Mouse (Mus musculus) CH12.LX (cell line): ENCODE measurements at regions not wholly inside any gene's neighbourhood (a gene's known extent, or its start where the extent isn't known, plus 50 kb on each side); places are given as distances from the start of the nearest gene placed in this dataset.
A peak's percentile ranks its signal among the peaks of the same experiment; 100 is the strongest.

ENCODE experiments used
- DNase-seq: peaks from one replicate; pipeline ENCODE4 v3.0.0-alpha.2; 2013; ENCODE audit errors: extremely low read depth
- H3K27ac ChIP-seq: 2 replicates; pipeline ENCODE4 v1.5.1; 2012; ENCODE audit warnings: low read depth, mild to moderate bottlenecking, control low read depth, moderate library complexity; ENCODE audit not compliant: insufficient read depth
- H3K27me3 ChIP-seq: replicated peaks from 2 replicates; pipeline ENCODE3; 2012; ENCODE audit warnings: inconsistent platforms
- H3K36me3 ChIP-seq, 2 experiments: replicated peaks in 1 of 2; 2 replicates each; pipeline versions ENCODE3 to v1.6.1; 2012; ENCODE audit warnings: inconsistent platforms in 1 of 2, low read length in 1 of 2, mild to moderate bottlenecking in 1 of 2, mixed read lengths in 1 of 2, moderate library complexity in 1 of 2; ENCODE audit not compliant: control insufficient read depth in 1 of 2, insufficient read depth in 1 of 2
- H3K4me1 ChIP-seq, 2 experiments: 2 replicates each; pipeline ENCODE4 v1.6.1; 2012; ENCODE audit warnings: inconsistent platforms in 1 of 2, moderate library complexity in 1 of 2; ENCODE audit not compliant: insufficient read depth in 2 of 2, control insufficient read depth in 1 of 2
- H3K4me2 ChIP-seq: 2 replicates; pipeline ENCODE4 v1.6.1; 2012; ENCODE audit warnings: low read depth, mild to moderate bottlenecking, control low read depth; ENCODE audit not compliant: poor library complexity, insufficient read depth, severe bottlenecking
- H3K4me3 ChIP-seq, 3 experiments: fragments of 150-350 bp in 1 of 3; sonication (generic) in 1 of 3; replicated peaks in 1 of 3; 2 replicates each; pipeline versions ENCODE3 to v1.5.1; 2011 to 2012; ENCODE audit warnings: low read depth in 2 of 3, low read length in 2 of 3, mild to moderate bottlenecking in 2 of 3, moderate library complexity in 2 of 3, control low read depth in 1 of 3, improper control_type of control experiment in 1 of 3, inconsistent platforms in 1 of 3, mixed read lengths in 1 of 3; ENCODE audit not compliant: poor library complexity in 1 of 3
- H3K79me2 ChIP-seq: replicated peaks from 2 replicates; pipeline ENCODE4 v1.6.1; 2012; ENCODE audit warnings: mild to moderate bottlenecking, moderate library complexity; ENCODE audit not compliant: control insufficient read depth, poor library complexity, insufficient read depth, severe bottlenecking; ENCODE audit errors: extremely low read depth
- H3K9ac ChIP-seq: 2 replicates; pipeline ENCODE4 v1.6.1; 2012; ENCODE audit warnings: low read depth, mild to moderate bottlenecking, control low read depth, moderate library complexity; ENCODE audit not compliant: insufficient read depth
- H3K9me3 ChIP-seq: replicated peaks from 2 replicates; pipeline ENCODE3; 2012; ENCODE audit warnings: low read length, inconsistent platforms, mixed read lengths
- CHD2 ChIP-seq: IDR thresholded peaks from 2 replicates; pipeline ENCODE4 v1.6.1; 2011; ENCODE audit warnings: low read length, improper control_type of control experiment
- CTCF ChIP-seq, 2 experiments: IDR thresholded peaks in 1 of 2; conservative IDR thresholded peaks in 1 of 2; 2 replicates each; pipeline ENCODE4 v1.5.1; 2011 to 2012; ENCODE audit warnings: low read depth in 2 of 2, low read length in 2 of 2, improper control_type of control experiment in 1 of 2, inconsistent platforms in 1 of 2, mild to moderate bottlenecking in 1 of 2, moderate library complexity in 1 of 2
- E2F4 ChIP-seq: IDR thresholded peaks from 2 replicates; pipeline ENCODE4 v1.6.1; 2011; ENCODE audit warnings: low read depth, low read length, improper control_type of control experiment; ENCODE audit not compliant: insufficient replicate concordance
- GABPA ChIP-seq: IDR thresholded peaks from 2 replicates; pipeline ENCODE4 v1.6.1; 2012; ENCODE audit warnings: low read depth, low read length, improper control_type of control experiment, inconsistent platforms; ENCODE audit not compliant: insufficient replicate concordance
- JUND ChIP-seq: conservative IDR thresholded peaks from 2 replicates; pipeline ENCODE4 v1.6.1; 2011; ENCODE audit warnings: low read depth, low read length, improper control_type of control experiment
- MAZ ChIP-seq: IDR thresholded peaks from 2 replicates; pipeline ENCODE4 v1.6.1; 2012; ENCODE audit warnings: low read depth, mild to moderate bottlenecking, inconsistent platforms, low read length, improper control_type of control experiment, moderate library complexity
- MEF2A ChIP-seq: IDR thresholded peaks from 2 replicates; pipeline ENCODE4 v1.6.1; 2014; ENCODE audit warnings: low read depth, mild to moderate bottlenecking, inconsistent platforms, low read length, improper control_type of control experiment, borderline replicate concordance
- MXI1 ChIP-seq: IDR thresholded peaks from 2 replicates; pipeline ENCODE4 v1.6.1; 2011; ENCODE audit warnings: mild to moderate bottlenecking, low read depth, low read length, improper control_type of control experiment
- MYC ChIP-seq: IDR thresholded peaks from 2 replicates; pipeline ENCODE4 v1.6.1; 2011; ENCODE audit warnings: low read depth, mild to moderate bottlenecking, improper control_type of control experiment, low read length
- POLR2AphosphoS2 ChIP-seq: IDR thresholded peaks from 2 replicates; pipeline ENCODE4 v1.6.1; 2011; ENCODE audit warnings: low read depth, low read length, improper control_type of control experiment
- RAD21 ChIP-seq: IDR thresholded peaks from 2 replicates; pipeline ENCODE4 v1.6.1; 2011; ENCODE audit warnings: low read depth, mild to moderate bottlenecking, low read length, improper control_type of control experiment, moderate library complexity
- RCOR1 ChIP-seq: conservative IDR thresholded peaks from 2 replicates; pipeline ENCODE4 v1.6.1; 2012; ENCODE audit warnings: low read depth, mild to moderate bottlenecking, inconsistent platforms, low read length, improper control_type of control experiment
- SIN3A ChIP-seq: IDR thresholded peaks from 2 replicates; pipeline ENCODE4 v1.6.1; 2012; ENCODE audit warnings: low read length, improper control_type of control experiment, inconsistent platforms
- SMC3 ChIP-seq: IDR thresholded peaks from 2 replicates; pipeline ENCODE4 v1.6.1; 2011; ENCODE audit warnings: low read depth, low read length, improper control_type of control experiment
- UBTF ChIP-seq: IDR thresholded peaks from 2 replicates; pipeline ENCODE4 v1.6.1; 2012; ENCODE audit warnings: low read depth, mild to moderate bottlenecking, inconsistent platforms, low read length, improper control_type of control experiment, moderate library complexity
- dilution Hi-C: fragments of 300-500 bp; cut with MboI; formaldehyde crosslinking; loops from 2 replicates; pipeline ENCODE4 v1.14.3; 2020; ENCODE audit warnings: low sequenced_read_pairs; ENCODE audit not compliant: extremely low pct_unique_long_range_greater_than_20kb, extremely low pct_ligation_motif_present
- in situ Hi-C: fragments of 300-500 bp; cut with MboI; formaldehyde crosslinking; loops from 3 replicates; pipeline ENCODE4 v1.14.3; 2019; ENCODE audit warnings: low sequenced_read_pairs, low pct_ligation_motif_present, low pct_unique_long_range_greater_than_20kb, mixed read lengths

DNA sequence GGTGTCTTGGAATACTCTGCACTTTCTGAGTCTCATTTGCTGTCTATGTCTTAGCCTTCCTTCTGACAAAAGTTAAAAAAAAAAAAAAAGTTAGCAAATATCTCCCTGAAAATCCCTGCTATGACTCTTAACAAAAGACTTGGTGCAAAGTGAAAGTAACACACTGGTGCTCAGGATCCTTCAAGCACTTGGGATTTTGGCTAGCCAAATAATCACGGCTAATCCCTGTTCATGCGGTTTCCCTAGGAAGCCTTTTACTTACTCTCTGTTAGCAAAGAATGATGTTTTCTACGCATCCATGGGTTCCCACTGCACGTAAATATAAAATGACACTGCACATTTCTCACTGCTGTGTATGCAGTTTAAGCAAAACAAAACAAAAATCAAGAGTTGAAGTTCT is 229.5 kb upstream of the Arrdc4 start:
- Histone ChIP-seq H3K36me3 (no peaks in the 10 kb centered on the region), H3K9ac (no peak overlapping the region), H3K27ac (no peak overlapping the region), H3K4me3 (no peak overlapping the region), H3K9me3 (peaks cover 58% of the 10 kb centered on the region), H3K4me1 (no peaks in the 10 kb centered on the region), H3K79me2 (no peaks in the 10 kb centered on the region), H3K4me2 (no peak overlapping the region), H3K27me3 (no peaks in the 10 kb centered on the region)
- in situ Hi-C loops (no loop called here), dilution Hi-C loops (no loop called here)
- TF ChIP-seq CHD2 (no peak), RCOR1 (no peak), POLR2AphosphoS2 (no peak), UBTF (no peak), MYC (no peak)
- no peak for DNase-seq

DNA sequence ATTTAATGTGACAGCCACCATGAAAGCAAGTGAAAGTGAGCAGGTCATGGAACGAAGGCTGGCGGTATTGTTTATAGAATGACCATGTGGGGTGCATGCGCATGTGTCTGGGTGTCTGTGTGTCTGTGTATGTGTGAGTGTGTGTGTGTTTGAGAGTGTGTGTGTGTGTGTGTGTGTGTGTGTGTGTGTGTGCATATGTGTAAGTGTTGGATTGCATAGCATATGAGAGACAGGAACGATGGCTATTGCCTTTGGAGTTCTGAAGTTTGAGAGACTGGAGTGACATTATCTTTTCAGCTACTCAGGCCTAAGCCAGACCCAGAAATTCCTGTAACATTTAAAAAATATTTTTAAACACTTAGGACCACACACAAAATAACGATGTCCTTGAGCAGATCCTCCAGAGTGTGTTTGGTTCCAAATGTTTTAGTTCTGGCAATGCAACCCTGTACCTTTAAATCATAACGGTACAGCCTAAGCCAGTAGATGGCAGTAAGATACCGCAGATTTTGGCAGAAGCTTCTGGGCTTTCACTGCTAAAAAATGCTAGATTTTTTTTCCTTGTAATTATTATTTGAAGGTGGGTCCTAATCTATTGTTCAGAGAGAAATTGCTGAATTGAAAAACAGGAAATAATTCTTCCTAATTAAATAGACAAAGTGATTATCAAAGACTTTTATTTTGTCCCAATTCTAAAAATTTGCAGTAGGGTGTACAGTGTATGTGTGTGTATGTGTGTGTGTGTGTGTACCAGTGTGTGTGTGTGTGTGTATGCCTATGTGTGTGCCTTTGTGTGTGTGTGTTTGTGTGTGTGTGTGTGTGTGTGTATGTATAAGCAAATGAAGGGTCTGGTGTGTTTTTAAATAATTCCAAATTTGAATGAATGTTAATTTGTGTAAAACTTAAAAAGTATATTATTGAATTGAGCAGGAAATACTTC is 228.0 kb upstream of the Arrdc4 start:
- Histone ChIP-seq H3K9me3 (peaks cover 55% of the 10 kb centered on the region), H3K4me3 (no peak overlapping the region), H3K27me3 (no peaks in the 10 kb centered on the region), H3K36me3 (no peaks in the 10 kb centered on the region), H3K79me2 (no peaks in the 10 kb centered on the region), H3K9ac (no peak overlapping the region), H3K27ac (no peak overlapping the region), H3K4me2 (no peak overlapping the region), H3K4me1 (no peaks in the 10 kb centered on the region)
- no peak for DNase-seq
- TF ChIP-seq JUND (no peak), MYC (no peak), MXI1 (no peak), E2F4 (no peak), SIN3A (no peak), CTCF (conservative IDR thresholded peaks at IDR 0.05 in 1 of 2, IDR thresholded peaks at IDR 0.05 in 1 of 2; ENCODE audit: low read depth in 2 of 2, low read length in 2 of 2) (peak in 1 of 2 experiments; percentile 31; a peak in 2 of 4 replicates), RAD21 (peak; percentile 24), MEF2A (no peak), SMC3 (no peak), GABPA (no peak), MAZ (no peak)
- dilution Hi-C loops (no loop called here), in situ Hi-C loops (no loop called here)
